Mouse (Mus musculus) embryonic facial prominence, embryonic 10.5 days (tissue): ENCODE measurements around the gene Vpreb3. TPM values are rescaled to one million over a fixed set of nuclear protein-coding genes. Genes with fewer than 3 reads are reported as not detected.

ENCODE experiments used
- DNase-seq: peaks from one replicate; pipeline ENCODE4 v3.0.0-alpha.2; 2017; ENCODE audit warnings: low spot score
- H3K27ac ChIP-seq: fragments of 300-500 bp; sonication (generic); replicated peaks from 2 replicates; pipeline ENCODE4 v1.5.1; 2016; ENCODE audit warnings: mild to moderate bottlenecking
- H3K27me3 ChIP-seq: fragments of 300-500 bp; sonication (generic); replicated peaks from 2 replicates; pipeline ENCODE4 v1.6.1; 2016; ENCODE audit warnings: low read depth, mild to moderate bottlenecking; ENCODE audit not compliant: poor library complexity, severe bottlenecking
- H3K36me3 ChIP-seq: fragments of 300-500 bp; sonication (generic); replicated peaks from 2 replicates; pipeline ENCODE4 v1.6.1; 2016; ENCODE audit warnings: mild to moderate bottlenecking, moderate library complexity
- H3K4me1 ChIP-seq: fragments of 300-500 bp; sonication (generic); 2 replicates; pipeline ENCODE4 v1.6.1; 2016
- H3K4me3 ChIP-seq: fragments of 300-500 bp; sonication (generic); 2 replicates; pipeline ENCODE4 v1.5.1; 2016; ENCODE audit warnings: mild to moderate bottlenecking, moderate library complexity
- H3K9me3 ChIP-seq: fragments of 300-500 bp; sonication (generic); 2 replicates; pipeline ENCODE4 v1.6.1; 2016; ENCODE audit warnings: mild to moderate bottlenecking
- WGBS: fragments of 180-500 bp; shearing (Covaris S2); methylation state at CpG from one replicate; pipeline ENCODE4 v1.1.7; 2016; 5-methylcytosine and 5-hydroxymethylcytosine counted together
- polyA plus RNA-seq: library from polyadenylated mRNA; unstranded; fragments of >200 nt; fragmentation: Nextera tagmentation; extraction: Ambion mirVana; gene quantifications from 2 replicates; pipeline ENCODE4 v1.2.1, GENCODE M21; 2016

The Vpreb3 gene
- 0.42 and 1.1 TPM in 2 replicates for polyA plus RNA-seq

DNA sequence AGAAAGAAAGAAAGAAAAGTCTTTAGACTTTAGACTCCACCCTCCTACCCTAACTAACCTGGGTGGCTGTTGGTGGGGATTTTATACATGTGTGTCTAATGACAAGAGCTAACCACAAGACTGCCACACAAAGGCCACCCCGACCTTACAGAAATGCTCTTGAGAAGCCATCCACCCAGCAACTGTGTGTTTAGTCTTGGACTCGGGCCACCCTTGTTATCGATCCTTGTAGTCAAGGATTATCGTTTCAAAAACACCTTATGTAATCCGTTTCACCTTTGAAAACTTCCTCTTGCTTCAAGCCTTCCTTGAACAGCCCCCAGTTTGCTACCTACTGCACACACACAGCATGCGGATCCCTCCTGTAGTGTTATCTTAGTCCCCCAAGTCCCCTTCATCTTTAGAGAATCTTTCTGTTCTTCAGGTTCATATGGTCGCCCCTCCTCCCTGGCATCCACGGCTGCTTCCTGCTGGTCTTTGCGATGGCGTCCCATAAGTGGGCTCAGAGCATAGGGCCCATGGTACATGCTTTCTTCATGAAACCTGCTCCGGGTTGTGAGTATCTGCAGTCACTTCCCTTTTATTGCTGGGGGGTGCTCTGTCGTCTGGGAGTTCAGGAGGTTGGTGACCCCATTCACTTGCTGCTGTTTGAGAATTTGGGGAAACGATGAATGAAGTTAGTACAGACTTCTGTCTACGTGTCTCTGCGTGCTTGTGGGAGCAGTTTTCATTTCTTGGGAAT, at the start of gene Vpreb3:
TSS of gene Vpreb3 (plus strand) at position 322 of the 742 bp plus-strand sequence.
- Histone ChIP-seq H3K4me1 (peaks cover 18% of the 10 kb centered on the region), H3K36me3 (no peaks in the 10 kb centered on the region), H3K4me3 (no peak within 1 kb of the TSS), H3K9me3 (no peaks in the 10 kb centered on the region), H3K27me3 (peaks cover 35% of the 10 kb centered on the region), H3K27ac (no peak within 1 kb of the TSS)
- WGBS = 81% methylated on average over 15 of the region's 15 CpGs
- DNase-seq = no peak

DNA sequence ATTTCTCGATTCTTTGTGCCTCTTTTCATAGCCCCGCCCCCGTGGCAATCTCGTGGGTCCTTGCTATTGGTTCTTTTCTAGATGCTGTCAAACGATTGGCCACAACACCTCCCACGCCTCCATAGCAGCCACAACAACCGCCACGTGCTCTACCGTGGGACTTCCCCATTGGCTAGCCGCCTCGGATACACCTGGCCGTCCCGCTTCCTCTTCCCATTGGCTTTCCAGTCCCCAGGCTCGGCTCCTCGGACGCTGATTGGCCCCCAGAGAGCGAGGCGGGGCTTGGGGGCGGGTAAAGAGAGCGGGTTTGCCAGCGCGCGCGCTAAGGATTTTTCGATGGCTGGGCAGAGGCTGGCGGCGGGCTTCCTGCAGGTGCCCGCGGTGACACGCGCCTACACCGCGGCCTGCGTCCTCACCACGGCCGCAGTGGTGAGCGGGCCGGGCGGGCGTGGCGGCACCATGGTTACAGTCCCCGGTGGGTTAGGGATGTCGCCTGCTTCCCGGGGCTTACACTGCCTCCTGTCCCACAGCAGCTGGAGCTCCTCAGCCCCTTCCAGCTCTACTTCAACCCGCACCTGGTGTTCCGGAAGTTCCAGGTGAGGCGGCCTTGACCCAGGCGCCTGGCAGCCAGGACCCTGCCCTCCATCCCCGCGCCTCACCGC, 49.6 kb upstream of the Vpreb3 start, which contains the start of gene Derl3:
TSS of gene Derl3 (plus strand) at position 325 of the 662 bp plus-strand sequence.
- Histone ChIP-seq H3K4me1 (peaks cover 39% of the 10 kb centered on the region), H3K9me3 (no peaks in the 10 kb centered on the region), H3K36me3 (peaks cover 49% of the 10 kb centered on the region), H3K27ac (peak within 1 kb of the TSS; percentile 80), H3K27me3 (no peaks in the 10 kb centered on the region), H3K4me3 (peak within 1 kb of the TSS; percentile 63)
- 1% methylated on average over 51 of the region's 51 CpGs for WGBS
- DNase-seq = peak; percentile 97

DNA sequence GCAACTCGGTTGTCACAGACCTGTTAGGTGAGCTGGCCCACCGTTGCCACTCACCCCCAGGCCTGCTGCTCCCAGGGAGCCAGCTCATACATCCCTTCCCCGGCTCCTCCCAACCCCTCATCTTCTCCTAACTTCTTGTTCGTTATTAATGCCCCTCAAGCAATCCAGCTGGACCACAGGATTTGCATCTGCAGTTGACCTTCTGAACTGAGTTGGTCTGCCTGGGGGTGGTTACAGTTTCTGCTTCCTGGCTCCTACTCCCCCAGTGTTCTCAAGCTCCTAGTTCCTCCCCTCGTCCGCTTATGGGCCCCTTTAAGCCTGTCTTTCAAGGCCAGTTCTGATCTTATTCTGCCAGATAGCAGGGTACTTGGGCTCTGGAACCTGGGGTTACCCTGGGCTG, 48.3 kb upstream of the Vpreb3 start:
- Histone ChIP-seq H3K9me3 (no peaks in the 10 kb centered on the region), H3K36me3 (peaks cover 62% of the 10 kb centered on the region), H3K27me3 (no peaks in the 10 kb centered on the region), H3K4me3 (0 out of 2 replicates have a peak overlapping the region, but pooled peaks have one; percentile 63), H3K4me1 (peaks cover 26% of the 10 kb centered on the region), H3K27ac (no peak overlapping the region)
- 79% methylated on average over 6 of the region's 6 CpGs for WGBS
- no peak for DNase-seq

- H3K9me3 ChIP-seq = no peaks in the 10 kb centered on the region
- H3K4me1 ChIP-seq = peaks cover 17% of the 10 kb centered on the region
- no peak overlapping the region for H3K27ac ChIP-seq
- no peak for DNase-seq
- H3K36me3 ChIP-seq = peaks cover 74% of the 10 kb centered on the region
- H3K27me3 ChIP-seq = no peaks in the 10 kb centered on the region
- no peak overlapping the region for H3K4me3 ChIP-seq
- WGBS = 95% methylated on average over 5 of the region's 5 CpGs
Observed at GRCm38 (mm10) chr10:75895730-75896129, 47.1 kb upstream of the Vpreb3 start.

GRCm38 (mm10) chr10:75896208-75896607, 46.6 kb upstream of the Vpreb3 start:
- 94% methylated on average over 1 of the region's 1 CpGs for WGBS
- peaks cover 79% of the 10 kb centered on the region for H3K36me3 ChIP-seq
- peaks cover 17% of the 10 kb centered on the region for H3K4me1 ChIP-seq
- no peaks in the 10 kb centered on the region for H3K27me3 ChIP-seq
- H3K9me3 ChIP-seq = no peaks in the 10 kb centered on the region
- H3K4me3 ChIP-seq = no peak overlapping the region
- no peak for DNase-seq
- H3K27ac ChIP-seq = no peak overlapping the region

GRCm38 (mm10) chr10:75897373-75897772, 45.5 kb upstream of the Vpreb3 start:
- H3K36me3 ChIP-seq = peaks cover 90% of the 10 kb centered on the region
- no peak overlapping the region for H3K27ac ChIP-seq
- peaks cover 17% of the 10 kb centered on the region for H3K4me1 ChIP-seq
- no peaks in the 10 kb centered on the region for H3K9me3 ChIP-seq
- no peaks in the 10 kb centered on the region for H3K27me3 ChIP-seq
- H3K4me3 ChIP-seq = no peak overlapping the region
- DNase-seq = peak; percentile 76
- WGBS = 51% methylated on average over 6 of the region's 6 CpGs

- Histone ChIP-seq H3K27me3 (no peaks in the 10 kb centered on the region), H3K4me3 (no peak overlapping the region), H3K9me3 (no peaks in the 10 kb centered on the region), H3K27ac (no peak overlapping the region), H3K36me3 (peaks cover 98% of the 10 kb centered on the region), H3K4me1 (peaks cover 12% of the 10 kb centered on the region)
- whole genome bisulfite sequencing = 80% methylated on average over 6 of the region's 6 CpGs
- no peak for DNase-seq
Observed at GRCm38 (mm10) chr10:75898039-75898564, 44.8 kb upstream of the Vpreb3 start.

DNA sequence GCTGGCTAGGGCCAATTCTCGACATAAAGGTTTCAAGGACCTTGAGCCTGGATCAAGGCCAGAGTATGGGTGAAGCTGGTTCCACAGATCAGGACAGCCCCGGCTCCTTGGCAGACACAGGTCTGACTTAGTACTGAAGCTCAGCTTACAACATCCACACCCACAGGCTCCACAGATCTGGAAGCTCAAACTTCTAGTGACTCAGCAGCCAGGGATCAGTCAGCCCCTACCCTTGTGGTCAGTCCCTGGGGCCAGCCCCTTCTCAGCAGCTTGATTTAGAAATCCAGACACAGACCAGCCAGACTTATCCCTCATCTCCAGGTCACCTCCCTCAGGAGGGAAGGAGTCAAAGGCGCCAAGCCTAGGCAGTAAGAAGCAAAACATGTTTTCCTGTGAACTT, 44.0 kb upstream of the Vpreb3 start:
- H3K36me3 ChIP-seq = peaks cover 100% of the 10 kb centered on the region
- H3K27me3 ChIP-seq = no peaks in the 10 kb centered on the region
- WGBS = 84% methylated on average over 3 of the region's 3 CpGs
- H3K4me3 ChIP-seq = no peak overlapping the region
- H3K27ac ChIP-seq = no peak overlapping the region
- DNase-seq = no peak
- H3K4me1 ChIP-seq = peaks cover 5% of the 10 kb centered on the region
- no peaks in the 10 kb centered on the region for H3K9me3 ChIP-seq

DNA sequence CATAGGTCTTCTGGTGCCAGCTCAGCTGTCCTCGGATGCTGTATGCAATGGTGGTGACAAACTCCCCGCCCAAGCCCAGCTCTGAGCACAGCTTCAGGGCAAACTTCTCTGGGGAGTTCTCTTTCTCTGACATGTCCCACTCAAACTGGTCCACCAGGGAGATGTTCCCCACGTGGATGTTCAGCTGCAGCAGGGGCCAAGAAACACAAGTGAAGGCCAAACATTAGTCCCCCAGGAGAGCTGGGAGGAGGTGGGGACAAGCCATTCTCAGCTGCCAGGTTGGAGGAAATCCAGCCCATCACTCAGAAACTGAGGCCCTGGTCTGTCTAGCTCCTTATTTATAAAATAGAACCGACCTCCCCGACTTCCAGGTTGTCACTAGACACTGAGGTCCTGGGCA, 38.5 kb upstream of the Vpreb3 start:
- no peaks in the 10 kb centered on the region for H3K4me1 ChIP-seq
- H3K36me3 ChIP-seq = peaks cover 100% of the 10 kb centered on the region
- no peaks in the 10 kb centered on the region for H3K27me3 ChIP-seq
- H3K4me3 ChIP-seq = no peak overlapping the region
- H3K27ac ChIP-seq = no peak overlapping the region
- no peaks in the 10 kb centered on the region for H3K9me3 ChIP-seq
- 89% methylated on average over 5 of the region's 5 CpGs for WGBS
- DNase-seq = no peak

GRCm38 (mm10) chr10:75906882-75907281, 36.0 kb upstream of the Vpreb3 start:
- no peak for DNase-seq
- WGBS = 95% methylated on average over 4 of the region's 4 CpGs
- Histone ChIP-seq H3K27ac (no peak overlapping the region), H3K27me3 (no peaks in the 10 kb centered on the region), H3K36me3 (peaks cover 100% of the 10 kb centered on the region), H3K4me1 (no peaks in the 10 kb centered on the region), H3K9me3 (no peaks in the 10 kb centered on the region), H3K4me3 (no peak overlapping the region)

DNA sequence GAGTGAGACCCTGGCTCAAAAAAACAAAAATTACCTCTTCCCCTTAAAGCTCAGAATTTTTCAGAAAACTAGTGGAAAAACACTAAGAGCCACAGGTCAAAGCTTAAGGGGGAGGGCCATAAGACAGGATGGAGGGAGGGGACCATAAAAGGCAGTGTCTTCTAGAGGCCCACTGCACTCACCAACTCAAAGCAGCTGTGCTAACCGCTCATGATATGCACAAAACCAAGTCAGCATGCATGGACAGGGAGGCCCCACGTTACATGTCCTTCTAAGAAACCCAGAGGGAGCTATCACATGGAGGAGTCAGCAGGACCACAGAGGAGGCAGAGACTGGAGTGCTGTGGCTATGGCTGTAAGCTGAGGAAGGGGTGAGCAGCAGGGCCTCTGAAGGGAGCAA, 32.2 kb upstream of the Vpreb3 start:
- 88% methylated on average over 2 of the region's 2 CpGs for WGBS
- H3K27ac ChIP-seq = no peak overlapping the region
- H3K4me3 ChIP-seq = no peak overlapping the region
- DNase-seq = no peak
- no peaks in the 10 kb centered on the region for H3K9me3 ChIP-seq
- H3K4me1 ChIP-seq = no peaks in the 10 kb centered on the region
- H3K36me3 ChIP-seq = peaks cover 99% of the 10 kb centered on the region
- no peaks in the 10 kb centered on the region for H3K27me3 ChIP-seq

- no peak overlapping the region for H3K27ac ChIP-seq
- H3K4me3 ChIP-seq = no peak overlapping the region
- H3K36me3 ChIP-seq = peaks cover 99% of the 10 kb centered on the region
- 75% methylated on average over 6 of the region's 6 CpGs for WGBS
- no peak for DNase-seq
- H3K27me3 ChIP-seq = no peaks in the 10 kb centered on the region
- H3K4me1 ChIP-seq = peaks cover 5% of the 10 kb centered on the region; the same call in 1 of the 2 replicates
- no peaks in the 10 kb centered on the region for H3K9me3 ChIP-seq
Observed at GRCm38 (mm10) chr10:75913013-75913589, 29.8 kb upstream of the Vpreb3 start.
